Mouse (Mus musculus) intestine, postnatal 0 days (tissue): ENCODE results near the gene Limd1. TPM values are rescaled to one million over a fixed set of nuclear protein-coding genes. Genes with fewer than 3 reads are reported as not detected.

Source experiments
- ATAC-seq: fragments of 200-750 bp; cut with Nextera tagmentation; 2 replicates; pipeline ENCODE4 v1.8.0; 2017; ENCODE audit warnings: mild to moderate bottlenecking, moderate TSS enrichment, moderate library complexity
- H3K27ac ChIP-seq: fragments of 300-500 bp; sonication (generic); 2 replicates; pipeline ENCODE4 v1.5.1; 2014; ENCODE audit warnings: mild to moderate bottlenecking, low read depth, low read length, moderate library complexity
- H3K27me3 ChIP-seq: fragments of 300-500 bp; sonication (generic); replicated peaks from 2 replicates; pipeline ENCODE4 v1.6.1; 2014; ENCODE audit warnings: low read length, mixed read lengths; ENCODE audit not compliant: control insufficient read depth, insufficient read depth
- H3K36me3 ChIP-seq: fragments of 300-500 bp; sonication (generic); 2 replicates; pipeline ENCODE4 v1.6.1; 2014; ENCODE audit warnings: mild to moderate bottlenecking, moderate library complexity; ENCODE audit not compliant: control insufficient read depth, insufficient read depth
- H3K4me1 ChIP-seq: fragments of 300-500 bp; sonication (generic); replicated peaks from 2 replicates; pipeline ENCODE4 v1.6.1; 2014; ENCODE audit warnings: antibody characterized with exemption, low read length, mixed read lengths; ENCODE audit not compliant: control insufficient read depth, insufficient read depth
- H3K4me2 ChIP-seq: fragments of 300-500 bp; sonication (generic); replicated peaks from 2 replicates; pipeline ENCODE4 v1.6.1; 2014; ENCODE audit warnings: low read depth, mild to moderate bottlenecking, moderate library complexity
- H3K4me3 ChIP-seq: fragments of 300-500 bp; sonication (generic); 2 replicates; pipeline ENCODE4 v1.5.1; 2014; ENCODE audit warnings: low read depth, low read length
- H3K9ac ChIP-seq: fragments of 300-500 bp; sonication (generic); 2 replicates; pipeline ENCODE4 v1.6.1; 2014; ENCODE audit warnings: mild to moderate bottlenecking, low read depth, low read length
- H3K9me3 ChIP-seq: fragments of 300-500 bp; sonication (generic); 2 replicates; pipeline ENCODE4 v1.6.1; 2016; ENCODE audit warnings: mixed run types; ENCODE audit not compliant: control insufficient read depth
- CTCF ChIP-seq: sonication (generic); IDR thresholded peaks from 2 replicates; pipeline ENCODE4 v1.5.1; 2016; ENCODE audit warnings: low read depth, mild to moderate bottlenecking, control low read depth, antibody characterized with exemption, moderate library complexity
- WGBS: fragments of 180-500 bp; shearing (Covaris S2); extraction: QIAGEN DNeasy Blood & Tissue Kit; methylation state at CpG from one replicate; pipeline ENCODE4 v1.1.7; 2014; 5-methylcytosine and 5-hydroxymethylcytosine counted together
- polyA plus RNA-seq: library from polyadenylated mRNA; unstranded; fragments of >200 nt; fragmentation: Nextera tagmentation; extraction: Ambion mirVana; gene quantifications from 2 replicates; pipeline ENCODE4 v1.2.1, GENCODE M21; 2015

Gene Limd1
- polyA plus RNA-seq, 1 experiment from 2014 or later: 40.6 TPM

DNA sequence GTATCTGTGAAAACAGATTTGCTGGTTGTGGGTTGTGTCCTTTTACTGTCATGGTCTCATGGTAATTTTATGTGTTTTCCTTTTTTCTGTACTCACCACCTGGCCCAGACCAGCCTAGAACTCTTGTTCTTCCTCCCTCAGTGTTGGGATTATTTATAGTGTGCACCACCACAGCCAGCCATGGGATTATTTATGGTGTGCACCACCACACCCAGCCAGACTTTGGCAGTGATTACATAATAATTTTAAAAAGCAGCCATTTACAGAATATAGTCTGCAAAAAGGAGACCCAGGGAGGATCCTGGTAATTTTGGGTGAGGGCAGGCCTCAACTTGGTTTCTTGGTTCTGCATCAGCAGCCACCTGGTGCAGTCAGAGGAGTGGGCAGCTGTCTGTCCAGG, 29.9 kb upstream of the Limd1 start:
- Histone ChIP-seq H3K9me3 (no peaks in the 10 kb centered on the region), H3K4me2 (no peak overlapping the region), H3K36me3 (peaks cover 17% of the 10 kb centered on the region; the same call in 1 of the 2 replicates), H3K27me3 (no peaks in the 10 kb centered on the region), H3K4me3 (no peak overlapping the region), H3K4me1 (no peaks in the 10 kb centered on the region), H3K27ac (no peak overlapping the region), H3K9ac (no peak overlapping the region)
- no peak for TF ChIP-seq CTCF
- no peak for ATAC-seq

DNA sequence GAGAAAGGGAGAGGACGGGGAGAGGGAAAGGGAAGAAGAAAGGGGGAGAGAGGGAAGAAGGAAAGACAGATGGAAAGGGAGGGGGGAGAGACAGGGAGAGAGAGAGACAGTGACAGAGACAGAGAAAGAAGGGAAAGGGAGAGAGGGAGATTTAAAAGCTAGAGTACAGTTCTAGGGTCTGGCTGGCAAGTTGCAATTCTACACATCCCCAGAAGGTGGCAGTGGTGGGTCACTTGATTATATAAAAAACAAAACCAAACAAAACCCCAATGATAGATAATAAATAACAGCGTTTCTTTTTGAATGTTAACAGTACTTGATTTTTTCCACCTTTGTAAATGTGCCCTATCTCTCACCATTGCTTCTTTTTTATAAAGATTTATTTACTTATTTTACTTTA, 28.3 kb upstream of the Limd1 start:
- peak; percentile 76 for TF ChIP-seq CTCF
- H3K9me3 ChIP-seq: no peaks in the 10 kb centered on the region
- H3K4me1 ChIP-seq: no peaks in the 10 kb centered on the region
- no peak overlapping the region for H3K4me3 ChIP-seq
- peaks cover 14% of the 10 kb centered on the region; the same call in 1 of the 2 replicates for H3K36me3 ChIP-seq
- no peak overlapping the region for H3K4me2 ChIP-seq
- H3K27me3 ChIP-seq: no peaks in the 10 kb centered on the region
- no peak overlapping the region for H3K9ac ChIP-seq
- no peak overlapping the region for H3K27ac ChIP-seq
- no peak for ATAC-seq
- WGBS: 46% methylated on average over 2 of the region's 2 CpGs

DNA sequence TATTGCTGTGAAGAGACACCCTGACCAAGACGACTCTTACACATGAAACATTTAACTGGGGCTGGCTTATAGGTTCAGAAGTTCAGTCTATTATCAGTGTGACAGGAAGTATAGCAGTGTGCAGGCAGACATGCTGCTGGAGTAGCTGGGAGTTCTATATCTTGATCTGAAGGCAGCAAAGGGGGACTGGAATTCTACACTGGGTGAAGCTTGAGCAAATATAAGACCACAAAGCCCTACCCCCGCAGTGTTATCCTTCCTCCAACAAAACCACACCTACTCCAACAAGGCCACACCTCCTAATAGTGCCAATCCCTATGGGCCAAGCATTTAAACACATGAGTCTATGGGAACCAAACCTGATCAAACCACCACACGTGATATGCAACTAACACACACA, 26.7 kb upstream of the Limd1 start:
- 51% methylated on average over 3 of the region's 3 CpGs for WGBS
- no peak for ATAC-seq
- peaks cover 25% of the 10 kb centered on the region; the same call in 1 of the 2 replicates for H3K36me3 ChIP-seq
- no peak overlapping the region for H3K27ac ChIP-seq
- no peaks in the 10 kb centered on the region for H3K9me3 ChIP-seq
- no peak overlapping the region for H3K9ac ChIP-seq
- H3K4me3 ChIP-seq: no peak overlapping the region
- H3K4me1 ChIP-seq: no peaks in the 10 kb centered on the region
- no peaks in the 10 kb centered on the region for H3K27me3 ChIP-seq
- TF ChIP-seq CTCF: no peak
- no peak overlapping the region for H3K4me2 ChIP-seq

DNA sequence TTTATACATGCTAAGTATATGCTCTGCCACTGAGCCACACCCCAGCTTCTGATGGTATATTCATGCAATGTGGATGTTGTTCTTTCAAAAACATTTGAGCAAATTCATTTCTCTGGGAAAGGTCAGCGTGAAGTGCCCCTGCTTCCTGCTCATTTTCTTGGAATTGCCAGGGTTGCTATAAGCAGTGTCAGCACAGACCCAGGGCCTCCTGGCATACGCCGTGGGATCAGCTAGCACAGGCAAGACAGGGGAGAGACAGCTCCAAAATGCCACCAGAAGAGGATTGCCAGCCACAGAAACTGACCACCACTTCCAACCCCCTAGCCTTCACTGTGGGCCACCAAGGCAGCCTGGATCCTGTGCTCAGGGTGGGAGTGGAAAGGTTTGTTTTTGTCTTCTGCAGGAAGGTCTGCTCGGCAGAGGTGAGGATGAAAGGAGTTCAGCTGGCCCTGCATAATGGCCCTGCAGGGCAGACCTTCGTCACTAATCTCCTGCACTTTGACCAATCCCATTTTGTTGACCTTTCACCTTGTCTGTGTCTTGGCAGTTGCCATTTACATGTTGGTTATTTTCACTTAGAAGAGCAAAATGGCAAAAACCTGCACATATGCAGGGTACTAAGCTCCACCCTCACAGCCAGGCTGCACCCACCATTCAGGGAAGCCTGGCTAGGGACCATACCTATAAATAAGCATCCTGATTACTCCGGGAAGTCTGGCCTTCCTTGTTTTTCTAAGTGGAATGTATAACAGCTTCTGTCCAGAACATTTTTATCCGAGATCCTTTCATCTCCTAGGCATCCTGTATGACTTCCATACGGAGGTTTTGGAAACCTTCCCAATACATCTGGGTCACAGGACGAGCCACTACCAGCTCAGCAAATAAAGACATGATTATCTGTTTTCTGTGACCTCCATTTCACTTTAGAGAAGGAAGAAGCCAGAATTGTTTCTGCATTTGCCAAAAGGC, 21.6 kb upstream of the Limd1 start:
- no peak overlapping the region for H3K4me2 ChIP-seq
- no peak for ATAC-seq
- WGBS: 46% methylated on average over 9 of the region's 9 CpGs

DNA sequence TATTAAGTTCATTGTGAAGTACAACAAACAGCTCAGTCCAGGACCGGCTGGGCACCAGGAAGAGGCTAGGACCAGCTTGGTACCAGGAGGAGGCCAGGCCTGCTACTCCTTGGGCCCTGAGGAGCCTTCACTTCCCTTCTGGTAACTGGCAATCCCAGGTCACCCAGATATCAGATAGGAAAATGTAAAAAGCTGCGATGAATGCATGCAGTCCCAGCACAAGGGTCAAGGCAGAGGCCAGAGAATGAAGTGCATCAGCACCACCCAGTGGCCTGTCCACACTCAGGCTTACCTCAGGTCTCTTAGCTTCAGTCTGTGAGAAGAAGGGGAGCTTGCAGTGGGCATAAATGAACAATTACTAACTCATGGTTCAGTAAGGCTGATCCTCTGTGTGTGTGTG, 20.9 kb upstream of the Limd1 start:
- peak; percentile 74 for TF ChIP-seq CTCF
- H3K36me3 ChIP-seq: peaks cover 23% of the 10 kb centered on the region; the same call in 1 of the 2 replicates
- H3K4me3 ChIP-seq: no peak overlapping the region
- 0 out of 2 replicates have a peak, but pooled peaks cover 4% of the 10 kb centered on the region for H3K9me3 ChIP-seq
- ATAC-seq: no peak
- no peaks in the 10 kb centered on the region for H3K27me3 ChIP-seq
- WGBS: 40% methylated on average over 2 of the region's 2 CpGs
- no peak overlapping the region for H3K9ac ChIP-seq
- no peaks in the 10 kb centered on the region for H3K4me1 ChIP-seq
- peak overlapping the region; percentile 51; the same call in 1 of the 2 replicates for H3K27ac ChIP-seq
- H3K4me2 ChIP-seq: no peak overlapping the region

More for the DNA sequence above, 21.6 kb upstream of the Limd1 start:
- Histone ChIP-seq H3K9ac (no peak overlapping the region; the same call in 1 of the 2 replicates), H3K4me3 (no peak overlapping the region), H3K4me1 (no peaks in the 10 kb centered on the region), H3K27ac (peak overlapping the region; percentile 51), H3K9me3 (0 out of 2 replicates have a peak, but pooled peaks cover 3% of the 10 kb centered on the region), H3K36me3 (peaks cover 26% of the 10 kb centered on the region; the same call in 1 of the 2 replicates), H3K27me3 (no peaks in the 10 kb centered on the region)
- no peak for TF ChIP-seq CTCF

DNA sequence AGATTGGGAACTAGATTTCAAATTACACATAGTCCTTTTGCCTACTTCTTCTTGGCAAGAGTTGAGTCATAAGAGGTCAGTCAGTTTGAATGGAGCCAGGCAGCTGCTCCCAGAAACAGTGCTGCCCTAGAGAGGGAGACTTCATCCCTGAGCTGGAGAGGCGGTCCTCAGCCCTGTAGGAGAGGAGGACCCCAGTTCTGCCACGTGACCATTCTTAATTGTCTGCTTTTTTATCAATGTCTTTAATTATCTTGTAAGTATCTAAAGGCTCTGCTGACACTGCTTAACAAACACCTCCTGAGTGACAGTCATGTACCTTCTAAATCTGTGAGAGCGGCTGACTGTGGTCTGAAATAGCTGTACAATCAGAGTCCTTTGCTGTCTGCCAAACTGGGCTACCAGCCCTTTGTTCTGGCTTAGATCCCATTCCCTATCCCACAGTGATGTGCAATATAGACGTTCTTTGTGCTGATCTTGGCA, 11.3 kb upstream of the Limd1 start:
- WGBS: 84% methylated on average over 4 of the region's 4 CpGs

More for the DNA sequence above, 11.3 kb upstream of the Limd1 start:
- no peak for ATAC-seq
- no peak overlapping the region for H3K4me2 ChIP-seq
- no peaks in the 10 kb centered on the region for H3K27me3 ChIP-seq
- no peak for TF ChIP-seq CTCF
- H3K36me3 ChIP-seq: peaks cover 5% of the 10 kb centered on the region; the same call in 1 of the 2 replicates
- H3K9me3 ChIP-seq: no peaks in the 10 kb centered on the region
- no peaks in the 10 kb centered on the region for H3K4me1 ChIP-seq
- H3K4me3 ChIP-seq: no peak overlapping the region
- no peak overlapping the region for H3K27ac ChIP-seq
- H3K9ac ChIP-seq: no peak overlapping the region
